28 mouse cellular contexts compared by ENCODE assay signal in the genomic region with DNA sequence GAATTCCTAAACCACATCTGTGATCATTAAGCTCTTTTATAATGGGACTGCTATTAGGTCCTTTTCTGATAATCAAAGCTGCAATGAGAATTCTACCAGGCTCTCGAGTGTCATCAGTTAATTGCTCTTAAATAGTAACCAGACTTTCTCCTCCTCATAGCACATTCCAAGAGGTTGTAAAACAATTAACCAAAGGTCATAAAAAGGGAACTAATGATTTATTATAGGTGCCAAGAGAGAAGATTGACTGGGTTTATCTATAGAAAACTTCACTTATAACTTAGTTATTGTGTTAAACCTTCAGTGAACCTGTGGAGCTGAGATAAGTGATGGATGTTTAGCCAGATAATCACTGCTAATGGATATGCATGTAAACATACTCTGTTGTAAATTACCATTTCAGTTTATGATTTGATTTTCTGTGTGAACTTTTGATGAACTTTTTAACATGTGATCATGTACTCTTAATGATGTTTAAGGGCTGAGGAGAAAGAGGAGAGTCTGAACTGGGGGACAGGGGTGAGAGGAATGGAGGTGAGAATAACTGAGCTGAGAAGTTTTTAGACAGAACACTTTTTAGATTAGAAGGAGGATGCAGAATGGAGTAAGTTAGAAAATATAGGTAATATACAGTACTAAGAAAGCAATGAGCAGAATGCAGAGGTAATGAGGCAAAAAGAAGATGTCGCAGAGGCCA.
"Had no signal": no experiment of that assay in that cellular context is flagged by ENCODE, and none has a peak within 500 bp of the region (broad histone marks: within the 10 kb centered on the region; RNA-seq: fewer than 3 reads in every experiment).

No protein-coding gene starts in this region.

- H3K4me2 ChIP-seq: embryonic facial prominence, embryonic 12.5 days; embryonic facial prominence, embryonic 13.5 days; embryonic facial prominence, embryonic 15.5 days; forebrain, embryonic 12.5 days; forebrain, embryonic 13.5 days; forebrain, embryonic 15.5 days had no signal

- DNase-seq: cerebellum, adult 8-10 months; cerebellum, adult 9-10 months; cerebellum, adult 9-11 months; cerebellum, postnatal 10 days; cerebellum, postnatal 14 days; cerebellum, postnatal 25 days; cerebellum, postnatal 36 days; embryo, embryonic 11 days; forebrain, postnatal 0 days; gastrocnemius, adult 2 months; gastrocnemius, postnatal 10 days; gastrocnemius, postnatal 14 days; gastrocnemius, postnatal 25 days; gastrocnemius, postnatal 36 days; heart, adult 11 months; heart, adult 18-20 months; heart, adult 2 months had no signal

- H3K27me3 ChIP-seq: embryonic facial prominence, embryonic 12.5 days; embryonic facial prominence, embryonic 13.5 days; embryonic facial prominence, embryonic 15.5 days; forebrain, embryonic 12.5 days; forebrain, embryonic 13.5 days; forebrain, embryonic 15.5 days had no signal

- H3K36me3 ChIP-seq: embryonic facial prominence, embryonic 10.5 days; embryonic facial prominence, embryonic 12.5 days; embryonic facial prominence, embryonic 13.5 days; embryonic facial prominence, embryonic 15.5 days; forebrain, embryonic 10.5 days; forebrain, embryonic 12.5 days; forebrain, embryonic 15.5 days had no signal

- H3K9me3 ChIP-seq: embryonic facial prominence, embryonic 10.5 days; embryonic facial prominence, embryonic 12.5 days; embryonic facial prominence, embryonic 13.5 days; embryonic facial prominence, embryonic 15.5 days; forebrain, embryonic 10.5 days; forebrain, embryonic 12.5 days; forebrain, embryonic 13.5 days; forebrain, embryonic 15.5 days had no signal

- H3K4me3 ChIP-seq: embryonic facial prominence, embryonic 10.5 days; embryonic facial prominence, embryonic 12.5 days; embryonic facial prominence, embryonic 13.5 days; embryonic facial prominence, embryonic 15.5 days; erythroblast, embryonic 14.5 days; forebrain, embryonic 10.5 days; forebrain, embryonic 12.5 days; forebrain, embryonic 13.5 days; forebrain, embryonic 15.5 days; gastrocnemius, adult 2 months; heart, adult 2 months had no signal

- H3K9ac ChIP-seq: embryonic facial prominence, embryonic 12.5 days; embryonic facial prominence, embryonic 13.5 days; embryonic facial prominence, embryonic 15.5 days; forebrain, embryonic 12.5 days; forebrain, embryonic 13.5 days; forebrain, embryonic 15.5 days; forebrain, postnatal 0 days had no signal

- H3K4me1 ChIP-seq: embryonic facial prominence, embryonic 10.5 days; embryonic facial prominence, embryonic 12.5 days; embryonic facial prominence, embryonic 13.5 days; embryonic facial prominence, embryonic 15.5 days; forebrain, embryonic 10.5 days; forebrain, embryonic 12.5 days; forebrain, embryonic 13.5 days; forebrain, embryonic 15.5 days had no signal

- H3K27ac ChIP-seq: embryonic facial prominence, embryonic 10.5 days; embryonic facial prominence, embryonic 12.5 days; embryonic facial prominence, embryonic 13.5 days; embryonic facial prominence, embryonic 15.5 days; forebrain, embryonic 10.5 days; forebrain, embryonic 12.5 days; forebrain, embryonic 13.5 days; forebrain, embryonic 15.5 days; gastrocnemius, adult 2 months; heart, adult 2 months had no signal

- ATAC-seq: forebrain, embryonic 13.5 days; forebrain, embryonic 14.5 days; forebrain, embryonic 15.5 days; forebrain, embryonic 16.5 days; forebrain, postnatal 0 days had no signal
